Mouse (Mus musculus): ENCODE measurements around the gene Shb.

DNA sequence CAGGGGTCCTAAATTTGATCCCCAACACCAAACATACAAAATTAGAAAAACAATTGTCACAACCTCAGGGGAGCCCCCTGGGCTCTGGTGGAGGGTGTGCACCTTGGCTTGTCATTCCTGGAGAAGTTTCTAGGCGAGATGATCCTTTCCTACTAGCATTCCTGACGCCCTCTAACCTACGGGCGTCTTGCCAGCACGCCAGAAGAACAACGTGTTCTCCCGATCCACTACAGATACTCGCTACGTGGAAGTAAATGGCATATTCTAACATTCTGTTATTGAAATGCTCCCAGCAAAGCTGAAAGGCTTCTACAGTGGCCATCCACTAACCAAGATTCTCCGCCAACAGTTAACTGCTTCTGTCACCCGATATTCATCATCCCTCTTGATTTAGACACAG, 139.7 kb downstream of the Shb start:
- TF ChIP-seq EP300 (optimal IDR thresholded peaks at IDR 0.05) (no peak), CTCF (IDR thresholded peaks at IDR 0.05; ENCODE audit: low read depth) (no peak)

Measured in stomach, postnatal 0 days (tissue).